Mouse (Mus musculus) induced T-regulatory cell, adult 2 months (primary cell): Measurements from ENCODE around the gene Arhgef3.

Source experiments
- DNase-seq: peaks from one replicate; pipeline ENCODE4 v3.0.0-alpha.2; 2012; ENCODE audit warnings: low read depth

Arhgef3 gene

GRCm38 (mm10) chr14:27315737-27316136 lies 201.0 kb downstream of the Arhgef3 start:
- no peak for DNase-seq

GRCm38 (mm10) chr14:27317146-27317545 lies 202.4 kb downstream of the Arhgef3 start:
- DNase-seq: peak; percentile 75

GRCm38 (mm10) chr14:27319386-27319785 lies 204.7 kb downstream of the Arhgef3 start:
- no peak for DNase-seq

- no peak for DNase-seq
Measured at GRCm38 (mm10) chr14:27322041-27322440, 207.3 kb downstream of the Arhgef3 start.

- no peak for DNase-seq
Measured at GRCm38 (mm10) chr14:27324689-27325088, 210.0 kb downstream of the Arhgef3 start.

GRCm38 (mm10) chr14:27325537-27325936 lies 210.8 kb downstream of the Arhgef3 start:
- no peak for DNase-seq

GRCm38 (mm10) chr14:27327862-27328261 lies 213.2 kb downstream of the Arhgef3 start:
- no peak for DNase-seq

- no peak for DNase-seq
Measured at GRCm38 (mm10) chr14:27328952-27329351, 214.3 kb downstream of the Arhgef3 start.

- DNase-seq: no peak
Measured at GRCm38 (mm10) chr14:27331490-27332035, 216.9 kb downstream of the Arhgef3 start.

GRCm38 (mm10) chr14:27332359-27332987 lies 217.8 kb downstream of the Arhgef3 start:
- no peak for DNase-seq

GRCm38 (mm10) chr14:27335331-27336207 lies 220.9 kb downstream of the Arhgef3 start:
- DNase-seq: peak; percentile 96

- peak; percentile 84 for DNase-seq
Measured at GRCm38 (mm10) chr14:27336208-27337114, 221.8 kb downstream of the Arhgef3 start.

GRCm38 (mm10) chr14:27337156-27337555 lies 222.5 kb downstream of the Arhgef3 start:
- DNase-seq: peak; percentile 73

- DNase-seq: peak; percentile 93
Measured at GRCm38 (mm10) chr14:27338034-27338708, 223.5 kb downstream of the Arhgef3 start.

- DNase-seq: no peak
Measured at GRCm38 (mm10) chr14:27340682-27341415, 226.2 kb downstream of the Arhgef3 start.

- peak; percentile 88 for DNase-seq
Measured at GRCm38 (mm10) chr14:27341486-27341885, 226.8 kb downstream of the Arhgef3 start.

- DNase-seq: no peak
Measured at GRCm38 (mm10) chr14:27342451-27342850, 227.8 kb downstream of the Arhgef3 start.

- DNase-seq: peak; percentile 36
Measured at GRCm38 (mm10) chr14:27344250-27344990, 229.7 kb downstream of the Arhgef3 start.

GRCm38 (mm10) chr14:27345051-27345885 lies 230.6 kb downstream of the Arhgef3 start:
- peak; percentile 75 for DNase-seq
